Mouse (Mus musculus) C2C12 (cell line): ENCODE measurements around the gene Apeh.

Experiments used
- CEBPB ChIP-seq: IDR thresholded peaks from one replicate; pipeline ENCODE4 v1.6.1; 2011; ENCODE audit warnings: low read depth, mild to moderate bottlenecking, control low read depth, moderate library complexity
- CTCF ChIP-seq: IDR thresholded peaks from one replicate; pipeline ENCODE4 v1.5.1; 2011; ENCODE audit not compliant: control insufficient read depth, insufficient read depth, insufficient read length
- MAX ChIP-seq: IDR thresholded peaks from one replicate; pipeline ENCODE4 v1.6.1; 2011; ENCODE audit warnings: mild to moderate bottlenecking, control low read depth
- MYOD1 ChIP-seq: IDR thresholded peaks from one replicate; pipeline ENCODE4 v1.6.1; 2011; ENCODE audit warnings: low read depth; ENCODE audit not compliant: control insufficient read depth, insufficient read length
- MYOG ChIP-seq: IDR thresholded peaks from one replicate; pipeline ENCODE4 v1.6.1; 2011; ENCODE audit not compliant: control insufficient read depth, insufficient read length; ENCODE audit errors: extremely low read depth
- USF1 ChIP-seq: IDR thresholded peaks from one replicate; pipeline ENCODE4 v1.6.1; 2011; ENCODE audit warnings: low read depth, mild to moderate bottlenecking, control low read depth, moderate library complexity

- TF ChIP-seq CTCF, result no peak
- no peak for TF ChIP-seq MAX
- TF ChIP-seq CEBPB, result no peak
- TF ChIP-seq USF1, result no peak
- no peak for TF ChIP-seq MYOG
- TF ChIP-seq MYOD1, result no peak
These were observed 11.4 kb downstream of the Apeh start, which contains the start of gene Rnf123 for GRCm38 (mm10) chr9:108082988-108083431.
